Mouse (Mus musculus) ES-E14 (cell line): ENCODE measurements around the gene Upf2. TPM values are rescaled to one million over a fixed set of nuclear protein-coding genes. Genes with fewer than 3 reads are reported as not detected.

Source experiments
- DNase-seq: peaks from one replicate; pipeline ENCODE4 v3.0.0-alpha.2; 2013; ENCODE audit warnings: low read depth, low spot score
- H3K27ac ChIP-seq: 2 replicates; pipeline ENCODE4 v1.5.1; 2012; ENCODE audit warnings: low read depth, mild to moderate bottlenecking, low read length, moderate library complexity, mixed read lengths; ENCODE audit not compliant: poor library complexity, insufficient read depth, severe bottlenecking
- H3K36me3 ChIP-seq: 2 replicates; pipeline ENCODE4 v1.6.1; 2012; ENCODE audit warnings: mild to moderate bottlenecking, low read length, moderate library complexity, mixed read lengths; ENCODE audit not compliant: control insufficient read depth, poor library complexity, insufficient read depth, severe bottlenecking
- H3K4me1 ChIP-seq, 2 experiments: fragments of 150-350 bp in 1 of 2; sonication (generic) in 1 of 2; 2 replicates each; pipeline ENCODE4 v1.6.1; 2012; ENCODE audit warnings: low read length in 2 of 2, mild to moderate bottlenecking in 1 of 2, mixed read lengths in 1 of 2; ENCODE audit not compliant: control insufficient read depth in 2 of 2, insufficient read depth in 2 of 2, poor library complexity in 1 of 2
- H3K4me3 ChIP-seq, 2 experiments: fragments of 150-350 bp in 1 of 2; sonication (generic) in 1 of 2; 2 replicates each; pipeline ENCODE4 v1.5.1; 2012; ENCODE audit warnings: low read length in 2 of 2, low read depth in 1 of 2, mild to moderate bottlenecking in 1 of 2, mixed read lengths in 1 of 2; ENCODE audit not compliant: insufficient read depth in 1 of 2, poor library complexity in 1 of 2, severe bottlenecking in 1 of 2
- H3K9ac ChIP-seq: 2 replicates; pipeline ENCODE4 v1.6.1; 2012; ENCODE audit warnings: low read depth, mild to moderate bottlenecking, low read length, mixed read lengths; ENCODE audit not compliant: poor library complexity, insufficient read depth, severe bottlenecking
- H3K9me3 ChIP-seq: fragments of 150-350 bp; sonication (generic); 2 replicates; pipeline ENCODE4 v1.6.1; 2012; ENCODE audit warnings: low read depth, mild to moderate bottlenecking, low read length; ENCODE audit not compliant: control insufficient read depth, insufficient read depth
- CHD2 ChIP-seq: IDR thresholded peaks from 2 replicates; pipeline ENCODE4 v1.6.1; 2014; ENCODE audit warnings: mild to moderate bottlenecking, low read depth, low read length, inconsistent platforms
- HCFC1 ChIP-seq: IDR thresholded peaks from 2 replicates; pipeline ENCODE4 v1.6.1; 2012; ENCODE audit warnings: low read length, inconsistent platforms, borderline replicate concordance; ENCODE audit not compliant: insufficient read depth
- MAFK ChIP-seq: IDR thresholded peaks from 2 replicates; pipeline ENCODE4 v1.6.1; 2014; ENCODE audit warnings: mild to moderate bottlenecking, low read depth, low read length, inconsistent platforms; ENCODE audit not compliant: insufficient read depth
- ZC3H11A ChIP-seq: IDR thresholded peaks from 2 replicates; pipeline ENCODE4 v1.6.1; 2012; ENCODE audit warnings: low read depth, mild to moderate bottlenecking, inconsistent platforms, low read length, borderline replicate concordance
- ZNF384 ChIP-seq: IDR thresholded peaks from 2 replicates; pipeline ENCODE4 v1.6.1; 2012; ENCODE audit warnings: low read depth, low read length, inconsistent platforms
- in situ Hi-C, 2 experiments: fragments of 600-800 bp; cut with MboI; formaldehyde crosslinking; loops; one replicate each; pipeline ENCODE4 v1.15.1; 2025; ENCODE audit warnings: low sequenced_read_pairs in 2 of 2, inconsistent platforms in 1 of 2; ENCODE audit not compliant: unreplicated experiment in 2 of 2
- total RNA-seq: library from RNA; depleted of rRNA; stranded (reverse); fragments of 300-350 nt; gene quantifications from 2 replicates; pipeline ENCODE4 v1.2.3, GENCODE M21; 2012

Gene Upf2
- total RNA-seq, 1 experiment = 18.6 TPM

DNA sequence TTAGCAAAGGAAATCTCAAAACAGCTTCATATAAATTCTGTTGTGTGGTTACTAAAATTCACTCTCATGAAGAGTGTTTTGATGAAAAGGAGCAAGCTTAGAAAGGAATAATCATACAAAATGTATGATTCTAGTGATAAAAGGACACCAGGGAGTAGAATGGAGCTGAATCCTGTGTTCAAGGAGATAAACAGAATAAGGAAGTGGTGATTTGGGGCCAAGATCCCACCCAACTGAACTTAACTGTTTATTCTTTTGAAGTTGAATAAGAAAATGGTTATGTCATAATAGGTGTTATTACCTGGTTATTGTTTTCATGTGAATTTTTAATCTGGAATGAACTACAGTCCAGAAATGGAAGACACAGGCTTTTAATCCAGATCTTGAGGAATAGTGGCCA, 69.3 kb downstream of the Upf2 start:
- no peak overlapping the region for H3K4me3 ChIP-seq
- TF ChIP-seq CHD2 (no peak), ZNF384 (no peak), ZC3H11A (no peak), HCFC1 (no peak), MAFK (no peak)
- H3K27ac ChIP-seq = no peak overlapping the region
- DNase-seq = no peak
- in situ Hi-C loops = no loop called here
- H3K36me3 ChIP-seq = peaks cover 2% of the 10 kb centered on the region
- no peaks in the 10 kb centered on the region for H3K4me1 ChIP-seq
- no peak overlapping the region for H3K9ac ChIP-seq
- no peaks in the 10 kb centered on the region for H3K9me3 ChIP-seq

DNA sequence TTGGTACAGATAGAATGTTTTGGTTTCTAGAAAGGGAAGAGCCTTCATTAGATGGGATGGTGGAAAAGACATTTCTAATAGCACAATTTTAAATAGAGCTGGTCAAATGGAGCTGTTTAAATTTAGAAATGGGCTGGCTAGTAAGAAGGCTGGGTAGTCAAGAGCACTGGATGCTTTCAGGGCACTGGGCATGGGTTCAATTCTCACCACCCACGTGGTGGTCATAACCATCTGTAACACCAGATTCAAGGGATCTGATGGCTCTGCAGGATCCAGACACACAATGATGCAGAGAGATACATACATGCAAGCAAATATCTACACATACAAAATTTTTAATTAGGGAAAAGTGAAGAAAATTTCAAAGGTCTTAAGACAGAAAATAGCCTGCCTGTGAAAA, 91.4 kb downstream of the Upf2 start:
- Histone ChIP-seq H3K36me3 (peaks cover 2% of the 10 kb centered on the region), H3K4me1 (peaks cover 2% of the 10 kb centered on the region in 2 experiments; a peak in 3 of 4 replicates)
- no peak for DNase-seq

DNA sequence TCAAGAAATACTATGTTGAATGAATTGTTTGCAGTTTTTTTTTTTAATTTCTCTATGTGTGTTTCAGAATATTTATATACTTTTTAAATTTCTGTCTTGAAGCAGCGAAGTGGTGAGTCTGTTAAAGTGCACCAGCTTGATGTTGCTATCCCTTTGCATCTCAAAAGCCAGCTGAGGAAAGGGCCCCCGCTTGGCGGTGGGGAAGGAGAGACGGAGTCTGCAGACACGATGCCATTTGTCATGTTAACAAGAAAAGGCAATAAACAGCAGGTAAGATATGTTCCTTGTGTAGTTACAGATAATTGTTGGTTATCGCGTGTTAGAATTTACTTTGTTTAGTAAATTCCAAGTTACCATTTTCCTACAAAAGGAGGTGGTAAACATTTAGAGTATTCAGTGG, 95.5 kb downstream of the Upf2 start:
- DNase-seq = no peak
- Histone ChIP-seq H3K9me3 (no peaks in the 10 kb centered on the region), H3K9ac (no peak overlapping the region), H3K36me3 (peaks cover 12% of the 10 kb centered on the region), H3K4me3 (no peak overlapping the region), H3K27ac (no peak overlapping the region), H3K4me1 (peaks cover 2% of the 10 kb centered on the region in 2 experiments; a peak in 3 of 4 replicates)
- TF ChIP-seq HCFC1 (no peak), CHD2 (no peak), ZC3H11A (no peak), ZNF384 (no peak), MAFK (no peak)
- in situ Hi-C loops = no loop called here

More for the DNA sequence above, 91.4 kb downstream of the Upf2 start:
- Histone ChIP-seq H3K9ac (no peak overlapping the region), H3K4me3 (no peak overlapping the region), H3K9me3 (no peaks in the 10 kb centered on the region), H3K27ac (no peak overlapping the region)
- TF ChIP-seq MAFK = no peak
- in situ Hi-C loops = no loop called here

GRCm38 (mm10) chr2:6048570-6048969, 97.3 kb downstream of the Upf2 start:
- H3K27ac ChIP-seq = no peak overlapping the region
- H3K9me3 ChIP-seq = no peaks in the 10 kb centered on the region; the same call in 1 of the 2 replicates
- peaks cover 2% of the 10 kb centered on the region in 2 experiments; a peak in 3 of 4 replicates for H3K4me1 ChIP-seq
- no peak overlapping the region for H3K4me3 ChIP-seq
- no peak for DNase-seq
- peaks cover 23% of the 10 kb centered on the region for H3K36me3 ChIP-seq
- TF ChIP-seq CHD2 (no peak), HCFC1 (no peak), ZNF384 (no peak), MAFK (no peak), ZC3H11A (no peak)
- in situ Hi-C loops = no loop called here
- no peak overlapping the region for H3K9ac ChIP-seq

DNA sequence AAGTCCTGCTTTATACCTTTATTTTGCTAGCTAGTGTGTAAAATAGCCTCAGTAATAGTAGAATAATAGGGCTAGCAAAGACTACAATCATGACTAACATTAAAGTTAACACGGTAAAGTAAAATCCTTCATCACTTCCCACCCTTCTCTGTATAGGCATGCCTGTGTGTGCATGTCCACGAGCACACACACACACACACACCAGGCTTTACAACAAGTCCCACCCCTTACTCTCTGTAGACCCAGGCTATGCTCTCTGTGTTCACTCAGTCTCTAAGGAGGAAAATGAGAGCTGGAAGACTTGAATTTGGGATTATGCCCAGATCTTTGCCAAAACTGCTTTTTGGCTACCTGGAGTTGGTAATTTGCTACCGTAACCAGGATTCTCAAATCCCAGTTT, 97.7 kb downstream of the Upf2 start:
- no peak overlapping the region for H3K4me3 ChIP-seq
- H3K9ac ChIP-seq = no peak overlapping the region
- in situ Hi-C loops = no loop called here
- H3K9me3 ChIP-seq = no peaks in the 10 kb centered on the region; the same call in 1 of the 2 replicates
- DNase-seq = no peak
- no peak overlapping the region for H3K27ac ChIP-seq
- H3K36me3 ChIP-seq = peaks cover 25% of the 10 kb centered on the region
- no peak for TF ChIP-seq ZC3H11A
- no peak for TF ChIP-seq ZNF384
- TF ChIP-seq MAFK = no peak
- no peak for TF ChIP-seq CHD2
- TF ChIP-seq HCFC1 = no peak
- H3K4me1 ChIP-seq = peaks cover 2% of the 10 kb centered on the region in 2 experiments; a peak in 3 of 4 replicates
